In the genomic region with DNA sequence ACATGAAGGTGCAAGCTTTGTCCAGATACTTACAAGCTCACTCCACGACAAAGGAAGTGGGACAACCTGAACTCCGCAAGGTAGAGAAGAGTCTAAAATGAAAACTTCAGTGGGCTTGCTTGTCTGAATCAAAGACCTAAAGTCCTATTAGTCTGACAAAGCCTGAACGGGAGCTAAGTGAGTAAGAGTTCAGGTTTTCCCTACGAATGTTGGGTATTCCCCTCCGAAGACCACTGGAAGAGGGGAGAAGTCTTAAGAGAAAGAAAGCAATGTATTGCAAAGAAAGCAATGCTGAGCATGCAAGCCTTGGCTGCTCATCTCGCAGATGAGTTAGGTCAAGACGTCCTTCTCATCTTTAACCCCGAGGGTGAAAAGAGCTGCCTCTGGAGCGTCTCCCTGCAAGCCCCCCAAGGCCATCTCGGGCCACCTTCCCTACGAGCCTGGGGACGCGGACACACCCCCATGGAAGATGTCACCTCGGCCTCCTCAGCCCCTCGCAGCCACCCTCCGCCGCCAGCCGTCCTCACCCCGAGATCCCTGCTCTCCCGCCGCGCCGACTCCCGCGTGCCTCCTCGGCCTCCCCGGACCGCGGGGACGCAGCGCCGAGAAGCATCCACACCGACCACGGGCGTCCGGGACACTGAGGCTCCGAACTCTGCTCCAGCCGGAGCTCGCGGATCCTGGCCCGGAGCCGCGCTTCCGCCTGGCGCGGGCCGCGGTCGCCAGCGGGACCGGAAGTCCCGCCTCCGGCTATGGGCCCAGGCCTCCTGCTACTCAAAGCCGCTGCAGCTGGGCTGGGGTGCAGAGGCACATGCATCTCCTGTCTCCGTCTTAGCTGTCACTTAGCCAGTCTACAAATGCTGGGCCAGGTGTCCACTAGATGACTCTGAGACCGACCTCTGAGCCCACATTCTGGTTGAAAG, we compare ENCODE assay signal across 8 mouse cellular contexts. TPM values are rescaled to one million over a fixed set of nuclear protein-coding genes. Genes with fewer than 3 reads are reported as not detected.
DNase-seq lines count a peak whose midpoint lies in the region; ATAC-seq lines count a peak whose summit lies in the region.

A gene (minus strand): TSS at position 727 of the 923 bp plus-strand sequence.

- H3K9ac ChIP-seq in hindbrain, embryonic 12.5 days = peak within 1 kb of the TSS; percentile 83

- H3K27ac ChIP-seq in hindbrain, embryonic 12.5 days = 0 out of 2 replicates have a peak within 1 kb of the TSS, but pooled peaks have one; percentile 2

- H3K4me1 ChIP-seq in hindbrain, embryonic 12.5 days = peaks cover 7% of the 10 kb centered on the region; the same call in 1 of the 2 replicates

- no peaks in the 10 kb centered on the region for H3K36me3 ChIP-seq in hindbrain, embryonic 12.5 days

- peak; percentile 92 for ATAC-seq in hindbrain, embryonic 12.5 days (ENCODE audit: low FRiP score)

- WGBS in hindbrain, embryonic 12.5 days = 3% methylated on average over 52 of the region's 56 CpGs

- peak within 1 kb of the TSS; percentile 57 for H3K4me2 ChIP-seq in hindbrain, embryonic 12.5 days (replicated peaks)

- H3K4me3 ChIP-seq in hindbrain, embryonic 12.5 days = peak within 1 kb of the TSS; percentile 57

- H3K27me3 ChIP-seq in hindbrain, embryonic 12.5 days = no peaks in the 10 kb centered on the region

- no peaks in the 10 kb centered on the region for H3K9me3 ChIP-seq in hindbrain, embryonic 12.5 days (replicated peaks)

- DNase-seq in NIH3T3 (ENCODE audit: low read depth) = peak; percentile 82
- peak; percentile 41 for DNase-seq in cerebellum, adult 9-11 months
- DNase-seq in frontal cortex, postnatal 14 days (ENCODE audit: low spot score in 2 of 2) = peak; percentile 22 to 44
- DNase-seq in layer of hippocampus, postnatal 36 days = peak; percentile 46 to 48
- peak; percentile 72 for DNase-seq in lung, postnatal 36 days
- DNase-seq in retina, embryonic 14.5 days (ENCODE audit: low spot score) = peak; percentile 83
- DNase-seq in thymus, postnatal 4 days = peak; percentile 89

RNA-seq across cellular contexts. Expression of the gene that starts here (rescaled TPM):
- polyA plus RNA-seq in hindbrain, embryonic 12.5 days (2016; fragmentation: Nextera tagmentation; extraction: Ambion mirVana) = 15.8 and 20.7 TPM in 2 replicates
- 1 to 10 TPM; 3.5 to 3.6 TPM for total RNA-seq in layer of hippocampus, postnatal 36 days (2021)

Comparison
In these comparisons a context has a peak if more than half of its experiments do, and no peak if none do; other contexts are left out.
1. Peak in every context shown above with its lines: DNase-seq, ATAC-seq, H3K4me3 ChIP-seq and H3K27ac ChIP-seq.
2. DNase-seq: peak in every context shown above with its lines; median percentile 89 in thymus, postnatal 4 days; 83 in retina, embryonic 14.5 days; 82 in NIH3T3; 72 in lung, postnatal 36 days; 47 in layer of hippocampus, postnatal 36 days; 41 in cerebellum, adult 9-11 months; 33 in frontal cortex, postnatal 14 days.